Mouse (Mus musculus): ENCODE measurements around the gene Sp7. TPM values are rescaled to one million over a fixed set of nuclear protein-coding genes. Genes with fewer than 3 reads are reported as not detected.
A peak's percentile ranks its signal among the peaks of the same experiment; 100 is the strongest.

Gene Sp7
- polyA plus RNA-seq, 1 experiment: 0.24 TPM

DNA sequence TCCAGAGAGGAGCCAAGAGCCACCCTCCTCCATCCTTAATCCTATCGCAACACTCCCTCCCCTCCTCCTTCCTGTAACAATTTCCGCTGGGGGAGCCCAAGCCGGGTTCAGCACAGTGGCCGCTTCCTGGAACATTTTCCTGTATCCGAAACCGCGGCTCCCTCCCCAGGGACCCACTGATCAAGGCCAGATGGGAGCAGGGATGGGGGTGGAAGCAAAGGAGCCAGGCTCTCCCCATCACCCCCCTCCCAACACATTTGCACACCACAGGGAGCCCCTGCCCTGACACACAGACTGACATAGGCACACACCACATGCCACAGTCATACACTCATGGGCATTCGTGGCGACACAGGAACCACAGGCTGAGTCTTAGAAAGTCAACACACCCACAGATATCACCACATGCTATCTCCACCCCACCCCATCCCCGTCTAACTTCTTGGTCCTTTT is 10.9 kb upstream of the Sp7 start:
- no peaks in the 10 kb centered on the region for H3K36me3 ChIP-seq (ENCODE audit: control insufficient read depth, insufficient read depth)
- H3K4me3 ChIP-seq: peak overlapping the region; percentile 29
- H3ac ChIP-seq (ENCODE audit: control insufficient read depth, insufficient read length): no peak overlapping the region
- H3K27me3 ChIP-seq (ENCODE audit: control insufficient read depth, insufficient read depth, insufficient read length): no peaks in the 10 kb centered on the region
- TF ChIP-seq MYOD1 (IDR thresholded peaks at IDR 0.05; ENCODE audit: control insufficient read depth in 1 of 3, insufficient read length in 2 of 3, low read depth in 2 of 3): peak in 2 of 3 experiments; percentile 37 to 43
- peak; percentile 31 for TF ChIP-seq POLR2A (IDR thresholded peaks at IDR 0.05; ENCODE audit: insufficient read length, low read depth)
- TF ChIP-seq TCF12 (IDR thresholded peaks at IDR 0.05; ENCODE audit: insufficient read depth, poor library complexity, severe bottlenecking): no peak
- peak in 2 of 3 experiments; percentile 16 to 67 for TF ChIP-seq MYOG (IDR thresholded peaks at IDR 0.05; ENCODE audit: control insufficient read depth in 1 of 3, insufficient read depth in 1 of 3, insufficient read length in 2 of 3, low read depth in 2 of 3)
- no peaks in the 10 kb centered on the region for H3K79me2 ChIP-seq (ENCODE audit: control insufficient read depth, insufficient read depth)
- peak overlapping the region; percentile 89 for H3K4me2 ChIP-seq (ENCODE audit: low read depth)

DNA sequence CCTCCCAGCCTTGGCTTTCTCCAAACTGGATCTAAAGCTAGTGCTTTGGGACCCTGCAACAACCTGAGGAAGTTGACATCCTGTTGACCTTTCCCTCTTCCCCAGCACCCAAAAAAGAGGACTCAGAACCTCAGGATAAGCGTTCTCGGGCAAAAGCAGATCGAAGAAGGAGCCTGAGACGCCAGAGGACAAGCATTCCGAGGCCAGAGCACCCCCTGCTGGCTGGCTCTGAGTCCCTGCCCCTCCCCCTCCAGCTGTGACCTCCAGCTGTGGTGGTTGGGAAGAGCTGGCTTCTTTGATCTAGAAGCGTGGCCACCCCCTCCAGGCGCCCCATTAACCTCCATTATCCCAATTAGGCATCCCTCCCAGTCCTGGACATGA is 10.2 kb upstream of the Sp7 start:
- TF ChIP-seq TCF12 (IDR thresholded peaks at IDR 0.05; ENCODE audit: insufficient read depth, poor library complexity, severe bottlenecking) (peak; percentile 1), E2F4 (IDR thresholded peaks at IDR 0.05; ENCODE audit: insufficient read depth) (no peak), CEBPB (IDR thresholded peaks at IDR 0.05; ENCODE audit: insufficient read depth, poor library complexity, severe bottlenecking) (no peak), MYOG (IDR thresholded peaks at IDR 0.05; ENCODE audit: control insufficient read depth in 1 of 3, insufficient read depth in 1 of 3, insufficient read length in 2 of 3, low read depth in 2 of 3) (peak in 2 of 3 experiments; percentile 33 to 71), USF1 (IDR thresholded peaks at IDR 0.05; ENCODE audit: low read depth) (no peak), POLR2A (IDR thresholded peaks at IDR 0.05; ENCODE audit: insufficient read length, low read depth) (no peak), MYOD1 (IDR thresholded peaks at IDR 0.05; ENCODE audit: control insufficient read depth in 1 of 3, insufficient read length in 2 of 3, low read depth in 2 of 3) (peak in 2 of 3 experiments; percentile 52 to 60), SRF (IDR thresholded peaks at IDR 0.05; ENCODE audit: control insufficient read depth, insufficient read length, low read depth) (no peak)

DNA sequence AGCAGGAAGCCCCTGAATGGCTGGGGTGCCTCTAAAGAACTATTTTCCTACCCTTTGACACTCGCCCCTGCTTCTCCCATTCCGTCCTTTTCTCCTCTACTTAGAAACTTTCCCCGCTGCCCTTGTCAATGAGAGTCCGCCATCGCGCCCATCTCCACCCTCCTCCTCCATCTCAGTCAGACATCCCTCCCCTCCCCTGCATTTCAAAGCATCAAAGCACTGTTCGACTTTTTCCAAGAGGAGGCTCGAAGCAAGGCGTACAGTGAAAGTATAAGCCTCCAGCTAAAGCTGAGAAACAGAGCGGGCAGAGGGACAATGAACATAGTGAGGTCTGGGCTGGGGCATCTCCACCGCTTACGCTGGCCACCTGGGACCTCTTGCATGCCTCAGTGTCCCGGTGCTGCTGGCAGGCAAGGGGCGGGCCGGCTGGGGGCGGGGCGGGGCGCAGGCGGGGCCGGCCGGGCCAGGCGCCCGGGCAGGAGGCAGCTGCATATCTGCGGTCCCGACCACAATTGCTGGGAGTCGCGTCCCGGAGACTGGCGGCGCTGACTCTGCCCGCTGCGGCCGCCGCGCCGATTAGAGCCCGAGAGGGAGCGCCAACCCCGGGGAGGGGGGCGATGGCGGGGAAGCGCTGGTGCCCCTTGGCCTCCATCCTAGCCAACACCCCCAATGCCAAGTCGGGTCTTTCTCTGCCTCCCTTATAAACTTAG is 9.6 kb upstream of the Sp7 start:
- Histone ChIP-seq H3K79me2 (ENCODE audit: control insufficient read depth, insufficient read depth) (no peaks in the 10 kb centered on the region), H3K4me3 (peak overlapping the region; percentile 29), H3ac (ENCODE audit: control insufficient read depth, insufficient read length) (peak overlapping the region; percentile 12), H3K4me2 (ENCODE audit: low read depth) (peak overlapping the region; percentile 89), H3K27me3 (ENCODE audit: control insufficient read depth, insufficient read depth, insufficient read length) (no peaks in the 10 kb centered on the region), H3K36me3 (ENCODE audit: control insufficient read depth, insufficient read depth) (no peaks in the 10 kb centered on the region)
- TF ChIP-seq TCF3 (IDR thresholded peaks at IDR 0.05; ENCODE audit: insufficient read length, low read depth) (peak; percentile 33), POLR2AphosphoS2 (IDR thresholded peaks at IDR 0.05; ENCODE audit: insufficient read length, low read depth) (peak; percentile 97), MYOG (IDR thresholded peaks at IDR 0.05; ENCODE audit: control insufficient read depth in 1 of 3, insufficient read depth in 1 of 3, insufficient read length in 2 of 3, low read depth in 2 of 3) (peak in 2 of 3 experiments; percentile 85 to 87), POLR2A (IDR thresholded peaks at IDR 0.05; ENCODE audit: insufficient read length, low read depth) (peak; percentile 95), REST (IDR thresholded peaks at IDR 0.05; ENCODE audit: insufficient read depth, insufficient read length) (peak; percentile 2), CEBPB (IDR thresholded peaks at IDR 0.05; ENCODE audit: insufficient read depth, poor library complexity, severe bottlenecking) (no peak), TCF12 (IDR thresholded peaks at IDR 0.05; ENCODE audit: insufficient read depth, poor library complexity, severe bottlenecking) (no peak), MYOD1 (IDR thresholded peaks at IDR 0.05; ENCODE audit: control insufficient read depth in 1 of 3, insufficient read length in 2 of 3, low read depth in 2 of 3) (peak in 2 of 3 experiments; percentile 67 to 93), SRF (IDR thresholded peaks at IDR 0.05; ENCODE audit: control insufficient read depth, insufficient read length, low read depth) (no peak), USF1 (IDR thresholded peaks at IDR 0.05; ENCODE audit: low read depth) (no peak), MAX (IDR thresholded peaks at IDR 0.05; ENCODE audit: low read depth) (no peak)

More for the DNA sequence above, 10.2 kb upstream of the Sp7 start:
- Histone ChIP-seq H3ac (ENCODE audit: control insufficient read depth, insufficient read length) (no peak overlapping the region), H3K4me2 (ENCODE audit: low read depth) (peak overlapping the region; percentile 89), H3K36me3 (ENCODE audit: control insufficient read depth, insufficient read depth) (no peaks in the 10 kb centered on the region), H3K4me3 (peak overlapping the region; percentile 29), H3K27me3 (ENCODE audit: control insufficient read depth, insufficient read depth, insufficient read length) (no peaks in the 10 kb centered on the region), H3K79me2 (ENCODE audit: control insufficient read depth, insufficient read depth) (no peaks in the 10 kb centered on the region)

DNA sequence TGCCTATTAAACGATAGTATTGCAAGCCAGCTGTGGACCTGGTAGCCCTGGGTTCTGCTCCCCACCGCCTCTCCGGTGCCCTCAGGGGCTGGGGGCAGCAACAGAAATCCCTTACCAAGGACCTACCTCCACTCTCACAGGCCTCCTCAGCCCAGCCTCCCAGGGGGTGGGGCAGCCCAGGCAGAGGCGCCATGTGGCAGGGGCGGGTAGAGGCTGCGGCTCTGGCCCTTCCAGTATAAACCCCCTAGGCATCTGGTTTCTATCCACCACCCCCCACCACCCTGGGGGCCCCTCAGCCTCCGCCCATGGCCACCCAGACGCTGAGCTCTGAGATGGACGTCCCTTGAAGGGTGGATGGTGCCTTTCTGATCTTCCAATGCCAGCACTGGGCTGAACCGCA is 3.7 kb upstream of the Sp7 start:
- Histone ChIP-seq H3K36me3 (ENCODE audit: control insufficient read depth, insufficient read depth) (no peaks in the 10 kb centered on the region), H3ac (ENCODE audit: control insufficient read depth, insufficient read length) (no peak overlapping the region), H3K4me3 (no peak overlapping the region), H3K4me2 (ENCODE audit: low read depth) (no peak overlapping the region), H3K27me3 (ENCODE audit: control insufficient read depth, insufficient read depth, insufficient read length) (no peaks in the 10 kb centered on the region), H3K79me2 (ENCODE audit: control insufficient read depth, insufficient read depth) (no peaks in the 10 kb centered on the region)
- no peak for TF ChIP-seq CEBPB (IDR thresholded peaks at IDR 0.05; ENCODE audit: insufficient read depth, poor library complexity, severe bottlenecking)
- no peak for TF ChIP-seq POLR2AphosphoS2 (IDR thresholded peaks at IDR 0.05; ENCODE audit: insufficient read length, low read depth)
- TF ChIP-seq TCF12 (IDR thresholded peaks at IDR 0.05; ENCODE audit: insufficient read depth, poor library complexity, severe bottlenecking): no peak
- no peak for TF ChIP-seq POLR2A (IDR thresholded peaks at IDR 0.05; ENCODE audit: insufficient read length, low read depth)
- no peak for TF ChIP-seq MYOD1 (IDR thresholded peaks at IDR 0.05; ENCODE audit: control insufficient read depth in 1 of 3, insufficient read length in 2 of 3, low read depth in 2 of 3)
- no peak for TF ChIP-seq SRF (IDR thresholded peaks at IDR 0.05; ENCODE audit: control insufficient read depth, insufficient read length, low read depth)
- no peak for TF ChIP-seq USF1 (IDR thresholded peaks at IDR 0.05; ENCODE audit: low read depth)
- no peak for TF ChIP-seq TCF3 (IDR thresholded peaks at IDR 0.05; ENCODE audit: insufficient read length, low read depth)
- TF ChIP-seq MYOG (IDR thresholded peaks at IDR 0.05; ENCODE audit: control insufficient read depth in 1 of 3, insufficient read depth in 1 of 3, insufficient read length in 2 of 3, low read depth in 2 of 3): no peak

DNA sequence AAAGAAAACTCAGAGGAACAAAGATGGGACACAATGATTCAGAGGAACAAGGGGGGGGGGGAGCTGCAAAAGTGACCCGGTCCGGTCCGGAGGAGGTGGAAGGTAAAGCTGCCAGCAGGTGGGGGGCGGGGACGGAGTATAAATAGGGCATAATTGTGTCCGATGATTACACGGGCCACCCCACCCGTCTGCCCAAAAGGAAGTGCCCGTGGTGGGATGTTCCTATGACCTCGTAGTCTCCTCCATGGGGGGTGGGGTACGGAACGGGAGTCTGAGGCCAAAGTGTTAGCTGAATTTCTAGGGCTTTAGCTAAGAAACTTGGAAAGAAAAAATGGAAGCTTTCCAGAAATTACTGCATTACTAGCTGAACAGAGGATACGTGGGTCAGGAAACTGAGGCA is 3.0 kb upstream of the Sp7 start:
- no peaks in the 10 kb centered on the region for H3K27me3 ChIP-seq (ENCODE audit: control insufficient read depth, insufficient read depth, insufficient read length)
- no peaks in the 10 kb centered on the region for H3K79me2 ChIP-seq (ENCODE audit: control insufficient read depth, insufficient read depth)
- H3K36me3 ChIP-seq (ENCODE audit: control insufficient read depth, insufficient read depth): no peaks in the 10 kb centered on the region
- no peak overlapping the region for H3ac ChIP-seq (ENCODE audit: control insufficient read depth, insufficient read length)
- TF ChIP-seq TCF3 (IDR thresholded peaks at IDR 0.05; ENCODE audit: insufficient read length, low read depth): no peak
- TF ChIP-seq TCF12 (IDR thresholded peaks at IDR 0.05; ENCODE audit: insufficient read depth, poor library complexity, severe bottlenecking): no peak
- TF ChIP-seq MAX (IDR thresholded peaks at IDR 0.05; ENCODE audit: low read depth): no peak
- no peak overlapping the region for H3K4me3 ChIP-seq
- H3K4me2 ChIP-seq (ENCODE audit: low read depth): peak overlapping the region; percentile 43

Data from myocyte (in vitro differentiated cells).